Mouse (Mus musculus) brain, embryonic 14.5 days (tissue): ENCODE measurements around the gene Arl5c.

ENCODE experiments used
- CTCF ChIP-seq: fragments of 200-500 bp; IDR thresholded peaks from 2 replicates; pipeline ENCODE4 v1.5.1; 2012; ENCODE audit warnings: inconsistent platforms, mild to moderate bottlenecking, moderate library complexity, borderline replicate concordance; ENCODE audit not compliant: insufficient read depth, insufficient read length; ENCODE audit errors: extremely low read depth
- POLR2A ChIP-seq: fragments of 200-500 bp; IDR thresholded peaks from 2 replicates; pipeline ENCODE4 v1.6.1; 2012; ENCODE audit warnings: mild to moderate bottlenecking, inconsistent platforms, borderline replicate concordance; ENCODE audit not compliant: poor library complexity, insufficient read depth, insufficient read length, severe bottlenecking; ENCODE audit errors: extremely low read depth

- TF ChIP-seq CTCF: peak; percentile 48; the same call in 1 of the 2 replicates
- no peak for TF ChIP-seq POLR2A
These were observed at the start of gene Arl5c for GRCm38 (mm10) chr11:97995564-97996288.
